Mouse (Mus musculus): ENCODE measurements at regions not wholly inside any gene's neighbourhood (a gene's known extent, or its start where the extent isn't known, plus 50 kb on each side); places are given as distances from the start of the nearest gene placed in this dataset.
"Not testable (repeated sequence)": the region's sequence is repeated elsewhere in the genome, so short reads cannot be mapped to it uniquely, and the experiment has no call there.

DNA sequence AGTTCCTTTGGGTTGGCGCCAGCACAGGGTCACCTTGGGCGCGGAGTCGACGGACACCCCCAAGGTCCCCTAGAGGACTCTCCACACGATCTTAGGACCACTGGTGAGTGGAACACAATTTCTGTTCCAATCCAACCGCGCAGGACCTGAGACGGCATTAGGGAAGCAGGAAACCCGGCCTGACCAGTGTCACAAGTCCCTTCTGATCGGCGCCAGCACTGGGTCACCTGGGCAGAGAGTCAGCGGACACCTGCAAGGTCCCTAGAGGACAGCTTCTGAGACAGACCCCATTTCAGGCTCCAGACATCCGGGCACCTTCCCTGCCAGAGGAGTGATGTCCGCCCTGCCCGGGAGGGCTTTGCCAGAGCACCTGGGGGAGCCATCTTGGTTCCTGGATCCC lies 74.2 kb upstream of the Cdh13 start:
- not testable (repeated sequence) for DNase-seq (ENCODE audit: low spot score in 2 of 2)

GRCm38 (mm10) chr8:118190866-118191265 lies 92.7 kb upstream of the Cdh13 start:
- DNase-seq (ENCODE audit: low spot score in 2 of 2), result no peak

DNA sequence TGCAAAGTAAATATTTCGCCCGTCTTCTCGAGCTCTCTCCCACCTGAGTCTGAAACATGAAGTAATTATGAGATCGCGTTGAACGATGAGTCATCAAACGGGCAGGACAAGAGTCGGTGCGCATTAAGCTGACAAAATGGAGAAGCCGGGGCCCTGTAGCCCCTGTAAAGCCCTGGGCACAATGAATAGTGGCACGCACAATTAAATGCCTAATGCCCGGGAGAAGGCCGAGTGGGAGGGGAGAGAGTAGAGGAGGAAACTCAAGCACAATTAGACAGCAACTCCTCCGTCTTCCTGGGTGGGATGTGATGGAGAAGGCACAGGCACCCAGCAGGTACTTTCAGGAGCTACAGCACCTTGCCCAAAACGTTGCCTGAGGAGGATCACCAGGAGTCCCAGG lies 94.3 kb upstream of the Cdh13 start:
- no peak for DNase-seq (ENCODE audit: low spot score in 2 of 2)

DNA sequence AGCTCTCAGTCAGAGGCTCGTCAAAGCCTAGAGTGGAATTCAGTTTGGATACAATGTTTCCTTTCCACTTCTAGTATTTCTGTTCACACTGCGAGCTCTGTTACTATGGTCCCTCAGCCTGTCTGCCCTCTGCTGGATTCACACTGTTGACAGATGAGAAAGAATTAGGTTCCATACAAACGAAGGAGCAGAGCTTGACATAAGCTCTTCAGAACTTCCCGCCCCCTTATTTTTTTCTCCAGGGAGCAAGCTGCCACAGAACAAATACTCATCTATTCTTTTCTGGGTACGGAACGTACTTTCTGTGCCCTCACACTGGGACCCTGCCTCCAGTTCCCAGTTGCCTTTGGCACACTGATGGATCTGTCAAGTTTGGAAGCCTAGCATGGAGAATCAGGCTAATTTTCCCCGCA lies 114.5 kb upstream of the Cdh13 start:
- peak; percentile 28 to 31 for DNase-seq (ENCODE audit: low spot score in 2 of 2)

GRCm38 (mm10) chr8:118162171-118162570 lies 121.4 kb upstream of the Cdh13 start:
- DNase-seq (ENCODE audit: low spot score in 2 of 2), result peak; percentile 45 to 57

- no peak for DNase-seq (ENCODE audit: low spot score in 2 of 2)
Observed at GRCm38 (mm10) chr8:118147359-118148205, 136.0 kb upstream of the Cdh13 start.

GRCm38 (mm10) chr8:118144546-118144945 lies 139.0 kb upstream of the Cdh13 start:
- no peak for DNase-seq (ENCODE audit: low spot score in 2 of 2)

DNA sequence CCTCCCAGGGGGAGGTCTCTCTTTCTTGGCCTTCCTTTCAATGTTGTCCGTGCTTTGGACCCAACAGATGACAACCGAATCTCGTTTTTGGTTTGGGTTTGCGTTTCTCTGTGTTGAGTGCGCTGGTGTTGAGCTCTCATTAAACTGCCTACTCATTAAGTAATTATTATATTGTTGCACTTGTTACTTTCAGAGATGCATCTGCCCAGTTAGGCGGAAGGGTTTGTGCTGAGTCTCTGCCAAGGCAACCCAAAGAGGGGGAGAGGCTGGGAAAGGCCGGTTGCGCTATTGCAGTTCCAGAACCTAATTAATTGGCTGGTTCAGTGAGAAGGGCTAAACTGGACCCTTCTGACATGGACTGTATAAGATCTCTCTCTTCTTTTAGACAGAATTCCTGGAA lies 141.2 kb upstream of the Cdh13 start:
- peak in 1 of 2 experiments; percentile 31 for DNase-seq (ENCODE audit: low spot score in 2 of 2)

DNA sequence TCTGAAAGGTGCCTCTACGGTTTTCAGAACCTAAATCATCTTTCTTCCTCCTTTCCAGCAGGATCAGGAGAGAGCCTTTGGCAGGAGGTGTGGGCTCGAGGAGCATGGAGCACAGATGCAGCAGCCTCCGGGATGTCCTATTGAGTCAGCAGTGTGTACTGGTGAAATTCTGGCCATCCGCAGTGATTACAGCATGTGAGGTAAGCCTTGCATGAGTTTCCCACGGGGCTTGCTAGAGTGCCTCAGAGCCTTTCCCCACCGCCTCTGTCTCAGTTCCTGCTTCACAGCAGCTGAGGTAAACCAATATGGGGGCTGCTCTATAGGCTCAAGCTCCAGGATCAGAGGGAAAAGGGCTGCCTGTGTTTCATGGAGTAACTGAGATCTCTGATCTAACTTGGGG lies 143.6 kb upstream of the Cdh13 start:
- DNase-seq (ENCODE audit: low spot score in 2 of 2), result no peak

DNA sequence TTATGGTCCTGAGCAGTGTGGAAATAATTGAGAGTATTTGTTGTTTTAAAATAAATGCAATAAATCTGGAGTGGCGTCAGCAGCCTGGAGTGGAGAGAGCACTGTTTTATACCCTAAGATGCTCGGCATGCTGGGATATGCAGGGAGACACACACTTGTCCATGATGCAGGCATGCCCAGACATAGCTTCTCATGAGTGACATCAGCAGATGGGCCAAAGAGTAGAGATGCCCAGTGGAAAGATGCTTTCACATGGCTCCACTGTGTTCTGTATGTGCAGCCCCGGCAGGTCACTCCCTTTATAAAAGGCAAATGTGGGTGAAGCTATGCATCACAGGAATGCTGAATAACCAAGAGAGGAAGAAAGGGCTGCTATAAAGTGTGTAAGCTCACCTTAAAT lies 145.7 kb upstream of the Cdh13 start:
- no peak for DNase-seq (ENCODE audit: low spot score in 2 of 2)

DNA sequence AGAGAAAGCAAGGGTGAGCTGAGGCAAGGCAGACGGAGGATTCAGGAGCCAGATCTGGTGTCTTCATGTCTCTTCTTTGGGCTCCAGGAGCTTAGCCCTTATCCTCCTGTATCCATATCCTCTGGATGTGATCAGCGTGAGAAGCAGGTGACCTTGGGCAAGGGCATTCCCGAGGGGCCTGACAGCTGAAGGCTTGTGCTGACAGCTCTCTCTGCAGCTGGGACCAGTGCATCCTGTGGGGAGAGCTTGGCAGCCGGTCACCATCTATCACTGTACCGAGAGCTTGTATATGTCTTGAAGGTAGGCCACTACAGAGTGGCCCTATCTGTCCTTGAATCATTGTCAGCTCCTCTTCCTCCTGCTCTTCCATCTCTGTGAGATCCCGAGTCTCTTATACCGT lies 158.5 kb upstream of the Cdh13 start:
- DNase-seq (ENCODE audit: low spot score in 2 of 2), result no peak

DNA sequence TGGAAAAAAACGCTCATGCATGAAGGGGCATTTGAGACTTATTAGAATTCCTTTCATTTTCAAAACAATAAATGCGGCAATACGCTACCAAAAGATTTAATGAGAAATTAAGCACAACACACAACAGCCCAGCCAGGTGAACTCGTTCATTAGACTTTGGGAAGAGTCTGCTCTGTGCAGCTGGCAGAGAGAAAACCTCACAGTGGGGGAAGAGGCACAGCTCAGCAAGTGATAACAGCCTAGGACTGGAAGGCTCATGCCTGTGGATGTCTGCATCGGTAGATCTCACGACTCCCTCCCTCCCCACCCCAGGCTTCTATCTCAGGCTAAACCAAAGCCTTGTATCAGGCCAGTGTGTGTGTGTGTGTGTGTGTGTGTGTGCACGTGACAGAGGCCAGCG lies 169.3 kb upstream of the Cdh13 start:
- DNase-seq (ENCODE audit: low spot score in 2 of 2), result peak in 1 of 2 experiments; percentile 16

- DNase-seq (ENCODE audit: low spot score in 2 of 2), result no peak
Observed at GRCm38 (mm10) chr8:118104464-118105050, 179.0 kb upstream of the Cdh13 start.

GRCm38 (mm10) chr8:118101346-118101745 lies 182.2 kb upstream of the Cdh13 start:
- DNase-seq (ENCODE audit: low spot score in 2 of 2), result no peak

DNA sequence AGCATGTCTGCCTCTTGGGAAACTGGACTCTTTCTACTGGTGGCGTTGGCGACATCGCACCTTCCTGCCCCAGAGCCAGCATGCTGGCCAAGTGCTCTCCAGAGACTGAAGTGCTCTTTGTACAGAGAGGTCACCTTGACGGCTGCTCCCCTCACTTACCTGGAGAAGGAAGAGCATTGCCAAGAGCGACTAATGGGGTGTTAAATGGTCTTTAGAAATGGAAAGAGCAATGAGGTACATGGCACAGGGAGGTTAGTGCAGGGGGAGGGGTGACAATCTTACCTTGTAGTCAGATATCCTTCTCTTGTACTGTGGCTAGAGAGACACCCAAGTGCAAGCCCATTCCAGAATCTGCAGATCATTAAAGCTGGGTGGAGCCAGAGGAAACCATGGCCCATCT lies 220.8 kb upstream of the Cdh13 start:
- DNase-seq (ENCODE audit: low spot score in 2 of 2), result no peak

- no peak for DNase-seq (ENCODE audit: low spot score in 2 of 2)
Observed at GRCm38 (mm10) chr8:118056781-118057180, 226.8 kb upstream of the Cdh13 start.

DNA sequence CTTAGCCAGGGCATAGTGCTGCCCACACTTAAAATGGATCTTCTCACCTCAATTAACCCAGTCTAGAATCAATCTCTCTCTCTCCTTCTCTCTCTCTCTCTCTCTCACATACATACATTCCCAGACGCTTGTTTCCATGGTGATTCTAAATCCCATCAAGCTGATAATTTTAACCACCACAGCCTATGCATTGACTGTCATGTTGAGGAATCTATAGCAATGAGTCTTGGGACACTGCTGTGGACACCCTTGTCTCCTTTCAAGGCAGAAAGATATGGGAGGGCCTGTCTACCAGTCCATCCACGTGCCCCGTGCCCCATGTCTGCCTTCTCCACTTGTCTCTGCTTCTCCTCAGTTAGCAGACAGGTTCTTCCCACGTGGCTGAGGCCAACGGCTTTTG lies 228.0 kb upstream of the Cdh13 start:
- DNase-seq (ENCODE audit: low spot score in 2 of 2), result no peak

GRCm38 (mm10) chr8:118050386-118050785 lies 233.1 kb upstream of the Cdh13 start:
- no peak for DNase-seq (ENCODE audit: low spot score in 2 of 2)

- no peak for DNase-seq (ENCODE audit: low spot score in 2 of 2)
Observed at GRCm38 (mm10) chr8:118042253-118042860, 240.6 kb upstream of the Mphosph6 start.

DNA sequence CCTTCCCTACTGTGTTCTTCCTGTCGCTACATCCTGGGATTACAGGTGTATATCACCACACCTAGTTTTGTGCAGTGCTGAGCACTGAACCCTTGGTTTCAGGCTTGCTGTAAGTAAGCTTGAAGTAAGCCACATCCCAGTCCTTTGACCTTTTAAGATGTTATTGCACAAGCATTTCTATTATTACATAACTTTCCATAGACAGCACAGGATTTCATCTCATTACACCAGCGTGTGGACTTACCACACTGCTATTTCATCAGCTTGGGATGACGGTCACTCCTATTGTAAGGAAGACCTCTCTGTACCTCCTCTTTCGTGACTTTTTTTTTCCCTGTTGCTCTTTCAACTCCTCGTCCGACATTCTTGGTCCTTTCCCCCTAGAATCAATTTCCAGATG lies 239.5 kb upstream of the Mphosph6 start:
- DNase-seq (ENCODE audit: low spot score in 2 of 2), result no peak

GRCm38 (mm10) chr8:118037801-118038200 lies 236.1 kb upstream of the Mphosph6 start:
- DNase-seq (ENCODE audit: low spot score in 2 of 2), result no peak

DNA sequence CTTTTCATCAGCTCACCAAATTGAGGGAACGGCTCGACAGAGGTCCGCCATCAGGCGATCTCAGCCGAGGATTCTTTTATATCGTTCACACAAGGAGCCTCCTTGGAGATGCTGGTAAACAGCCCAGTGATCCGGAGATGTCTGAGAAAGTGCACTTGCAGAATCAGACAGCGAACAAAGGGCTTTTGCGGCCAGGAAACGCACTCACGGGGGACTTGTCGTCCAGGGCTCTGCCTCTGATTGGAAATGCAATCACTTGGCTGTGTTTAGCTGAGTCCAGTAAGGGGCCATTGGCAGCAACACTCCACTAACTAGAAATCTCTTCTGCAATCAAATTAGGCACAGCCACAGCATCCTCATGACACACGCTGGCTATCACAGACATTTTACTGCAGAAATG lies 232.3 kb upstream of the Mphosph6 start:
- DNase-seq (ENCODE audit: low spot score in 2 of 2), result peak; percentile 16 to 27

Data from layer of hippocampus, postnatal 10 days (tissue).